Mouse (Mus musculus): ENCODE results near the gene Slc46a1. TPM values are rescaled to one million over a fixed set of nuclear protein-coding genes. Genes with fewer than 3 reads are reported as not detected.

The Slc46a1 gene
- total RNA-seq, 2 experiments from 2014 or later: 15.4 to 16.7 TPM

DNA sequence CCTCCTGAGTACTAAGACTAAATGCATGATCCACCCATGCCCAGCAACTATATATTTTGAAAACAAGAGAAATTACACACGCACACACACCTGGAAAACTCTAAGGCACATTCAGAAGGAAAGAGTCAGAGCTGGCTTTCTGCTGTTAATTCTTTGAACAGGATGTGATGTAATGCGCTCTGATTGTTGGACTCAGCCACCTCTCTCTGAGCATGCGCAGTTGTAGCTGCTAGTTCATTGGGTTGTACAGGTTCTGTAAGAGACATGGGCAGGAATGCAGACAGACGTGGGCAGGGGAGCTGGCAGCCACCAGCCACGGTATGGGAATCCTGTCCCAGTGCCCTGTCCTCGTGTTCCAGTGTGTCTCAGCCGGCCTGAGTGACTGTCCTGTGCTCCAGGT is 11.2 kb upstream of the Slc46a1 start:
- DNase-seq (ENCODE audit: low spot score in 2 of 2): no peak

DNA sequence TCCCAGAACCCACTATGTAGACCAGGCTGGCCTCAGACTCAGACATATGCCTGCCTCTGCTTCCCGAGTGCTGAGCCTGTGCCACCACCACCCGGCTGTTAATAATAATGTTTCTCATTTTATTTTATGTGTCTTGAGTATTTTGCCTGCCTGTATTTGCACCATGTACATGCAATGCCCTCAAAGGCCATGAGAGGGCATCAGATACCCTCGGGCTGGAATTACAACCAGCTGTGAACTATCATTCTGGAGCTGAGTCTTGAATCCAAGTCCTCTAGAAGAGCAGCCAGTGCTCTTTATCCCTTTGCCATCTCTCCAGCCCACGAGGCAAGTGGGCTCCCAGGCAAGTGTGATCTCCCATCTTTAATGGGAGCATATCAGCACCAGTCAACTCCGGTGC is 10.2 kb upstream of the Slc46a1 start:
- DNase-seq (ENCODE audit: low spot score in 2 of 2): no peak

DNA sequence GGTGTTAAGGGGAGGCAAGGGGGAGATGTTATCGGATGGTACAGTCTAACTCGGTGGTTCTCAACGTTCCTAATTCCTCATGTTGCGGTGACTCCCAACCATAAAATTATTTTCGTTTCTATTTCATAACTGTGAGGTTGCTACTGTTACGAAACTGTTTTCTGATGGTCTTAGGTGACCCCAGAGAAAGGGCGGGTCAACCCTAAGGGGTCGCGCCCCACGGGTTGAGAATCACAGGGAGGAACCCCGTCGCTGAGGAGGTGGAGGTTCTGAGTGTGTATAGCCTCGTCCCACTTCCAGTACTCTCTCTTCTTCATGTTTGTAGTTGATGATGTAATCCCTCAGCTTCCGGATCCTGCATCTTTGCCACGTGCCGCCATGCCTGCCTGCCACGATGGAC is 6.8 kb upstream of the Slc46a1 start:
- no peak for DNase-seq (ENCODE audit: low spot score in 2 of 2)

DNA sequence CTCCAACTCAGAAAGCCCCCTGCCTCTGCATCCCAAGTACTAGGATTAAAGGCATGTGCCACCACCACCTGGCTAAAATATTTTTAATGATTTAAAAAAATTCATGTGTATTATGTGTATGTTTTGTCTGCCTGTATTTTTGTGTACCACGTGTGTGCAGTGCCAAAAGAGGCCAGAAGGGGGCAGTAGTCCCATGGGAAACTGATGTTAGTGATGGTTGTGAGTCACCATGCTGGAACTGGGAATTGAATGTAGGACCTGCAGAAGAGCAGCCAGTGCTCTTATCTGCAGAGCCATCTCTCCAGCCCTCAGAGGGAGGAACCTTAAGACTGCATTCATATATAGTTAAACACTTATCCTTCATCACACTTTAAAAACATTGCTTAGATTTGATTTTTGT is 3.6 kb upstream of the Slc46a1 start:
- DNase-seq (ENCODE audit: low spot score in 2 of 2): no peak

DNA sequence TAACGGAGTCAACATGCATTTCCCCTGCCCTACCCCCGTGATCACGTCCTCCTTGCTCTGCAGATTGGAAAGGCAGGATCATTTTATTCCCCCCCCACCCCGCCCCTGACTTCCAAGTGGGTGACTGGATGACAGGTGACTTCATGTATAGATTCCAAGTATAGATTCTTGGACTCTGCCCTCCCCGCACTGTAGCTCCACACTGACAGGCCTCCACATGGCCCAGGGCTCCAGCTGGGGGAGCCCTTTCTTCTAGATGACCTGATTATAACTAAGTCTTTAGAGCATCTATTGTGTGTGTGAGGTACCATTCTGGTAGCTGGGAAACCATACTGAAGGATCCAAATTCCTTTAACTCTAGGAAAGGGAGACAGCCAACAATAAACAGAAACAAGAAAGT is 2.8 kb upstream of the Slc46a1 start:
- no peak for DNase-seq (ENCODE audit: low spot score in 2 of 2)

DNA sequence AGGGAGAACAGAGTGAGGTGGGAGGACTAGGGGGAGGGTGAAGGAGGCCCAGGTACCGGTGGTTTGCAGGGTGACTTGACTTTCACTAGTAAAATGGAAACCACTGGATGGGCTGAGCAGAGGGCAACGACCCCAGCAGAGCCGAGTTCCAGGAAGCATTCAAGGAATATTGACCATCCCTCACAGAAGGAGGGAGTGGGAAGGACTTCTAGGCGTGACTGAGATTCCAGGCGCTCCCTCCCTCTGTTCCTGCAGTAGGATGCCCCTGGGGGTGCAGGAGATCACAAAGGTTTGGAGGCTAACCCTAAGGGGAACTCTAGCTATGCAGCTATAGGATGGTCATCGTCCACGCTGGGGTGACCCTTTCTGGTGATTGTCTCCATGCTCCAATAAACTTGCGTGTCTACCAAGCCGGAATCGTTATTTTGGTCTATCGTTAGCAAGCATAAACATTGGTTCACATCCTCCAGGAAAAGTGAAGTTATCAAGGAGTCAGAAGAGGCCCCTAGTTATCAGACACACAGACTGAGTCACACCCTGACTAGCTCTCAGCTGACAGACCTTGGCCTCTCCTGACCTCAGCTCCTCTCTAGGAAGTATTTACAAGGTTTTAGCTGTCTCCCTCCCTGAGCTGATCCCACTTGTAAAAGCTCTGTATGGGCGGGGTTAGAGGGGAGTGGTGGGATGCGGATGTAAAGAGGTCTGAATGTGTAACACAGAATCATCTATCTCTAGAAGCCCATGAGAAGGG is 2.0 kb upstream of the Slc46a1 start:
- no peak for DNase-seq (ENCODE audit: low spot score in 2 of 2)

DNA sequence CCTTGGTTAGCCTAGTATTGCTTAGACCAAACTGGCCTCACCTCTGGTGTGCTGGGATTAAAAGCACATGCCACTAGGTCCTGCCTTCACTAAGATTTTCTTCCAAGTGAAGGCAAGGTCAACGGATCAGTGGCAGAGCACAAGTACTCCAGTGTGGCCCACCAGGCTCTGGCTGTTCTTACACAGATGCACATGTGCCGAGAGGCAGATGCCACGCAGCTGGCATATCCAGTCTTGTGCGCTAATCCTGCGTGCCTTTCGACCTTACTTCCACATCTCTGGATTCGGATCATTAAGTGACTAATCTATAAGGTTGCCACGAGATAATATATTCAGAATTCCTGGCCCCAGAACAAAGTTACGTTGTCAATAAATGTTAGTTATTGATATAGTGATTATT is 381 bp upstream of the Slc46a1 start:
- no peak for DNase-seq (ENCODE audit: low spot score in 2 of 2)

DNA sequence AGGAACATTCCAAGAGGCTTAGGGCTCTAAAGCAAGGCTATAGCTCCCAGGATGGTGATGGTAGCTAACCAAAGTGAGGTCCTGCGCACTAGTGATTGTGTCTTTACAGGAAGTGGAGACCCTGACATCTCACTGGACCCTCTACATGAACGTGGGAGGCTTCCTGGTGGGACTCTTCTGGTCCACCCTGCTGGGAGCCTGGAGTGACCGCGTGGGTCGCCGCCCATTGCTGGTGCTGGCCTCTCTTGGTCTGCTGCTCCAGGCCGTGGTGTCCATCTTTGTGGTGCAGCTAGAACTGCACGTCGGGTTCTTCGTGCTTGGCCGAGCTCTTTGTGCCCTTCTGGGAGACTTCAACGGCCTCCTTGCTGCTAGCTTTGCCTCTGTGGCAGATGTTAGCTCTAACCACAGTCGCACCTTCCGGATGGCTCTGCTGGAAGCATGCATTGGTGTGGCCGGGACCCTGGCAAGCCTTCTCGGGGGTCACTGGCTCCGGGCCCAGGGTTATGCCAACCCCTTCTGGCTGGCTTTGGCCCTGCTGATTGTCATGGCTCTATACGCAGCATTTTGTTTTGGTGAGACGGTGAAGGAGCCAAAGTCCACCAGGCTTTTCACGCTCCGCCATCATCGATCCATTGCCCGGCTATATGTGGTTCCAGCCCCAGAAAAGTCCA is 880 bp downstream of the Slc46a1 start:
- no peak for DNase-seq (ENCODE audit: low spot score in 2 of 2)

DNA sequence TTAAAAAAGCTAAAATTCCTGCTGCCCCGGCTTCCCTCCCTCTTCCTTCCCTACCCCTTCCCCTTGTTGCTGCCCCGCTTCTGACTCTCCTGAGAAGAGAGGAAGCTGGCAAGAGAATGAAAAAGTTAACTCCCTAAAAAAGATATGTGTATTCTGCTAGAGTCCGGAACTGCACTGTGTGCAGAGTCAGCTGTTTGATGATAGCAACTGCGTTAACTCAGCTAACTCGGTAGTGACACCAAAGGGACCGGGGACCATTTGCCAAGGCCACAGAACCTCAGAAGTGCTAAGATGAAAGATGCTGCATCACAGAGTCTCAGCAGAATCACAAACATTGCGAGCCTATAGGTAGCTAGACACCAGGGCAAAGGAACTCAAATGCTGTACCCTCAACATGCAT is 2.0 kb downstream of the Slc46a1 start:
- no peak for DNase-seq (ENCODE audit: low spot score in 2 of 2)

DNA sequence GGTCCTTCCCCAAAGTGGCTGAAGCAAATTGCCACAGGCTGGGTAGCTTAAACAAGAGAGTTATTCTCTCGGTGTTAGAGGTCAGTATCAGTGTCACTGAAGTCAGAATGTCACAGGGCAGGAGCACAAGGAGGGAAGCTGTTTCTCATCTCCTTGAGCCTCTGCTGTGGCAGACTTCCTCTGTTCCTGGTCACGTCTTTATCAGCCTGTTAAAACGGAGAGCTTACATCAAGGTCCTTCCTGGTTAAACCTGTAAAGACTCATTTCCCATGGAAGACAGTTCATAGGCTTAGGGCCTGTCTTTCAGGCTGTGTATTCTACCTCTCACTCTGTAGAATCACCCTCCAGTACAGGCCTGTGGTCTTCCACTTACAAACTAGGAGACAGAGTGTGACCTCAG is 2.4 kb downstream of the Slc46a1 start:
- DNase-seq (ENCODE audit: low spot score in 2 of 2): no peak

DNA sequence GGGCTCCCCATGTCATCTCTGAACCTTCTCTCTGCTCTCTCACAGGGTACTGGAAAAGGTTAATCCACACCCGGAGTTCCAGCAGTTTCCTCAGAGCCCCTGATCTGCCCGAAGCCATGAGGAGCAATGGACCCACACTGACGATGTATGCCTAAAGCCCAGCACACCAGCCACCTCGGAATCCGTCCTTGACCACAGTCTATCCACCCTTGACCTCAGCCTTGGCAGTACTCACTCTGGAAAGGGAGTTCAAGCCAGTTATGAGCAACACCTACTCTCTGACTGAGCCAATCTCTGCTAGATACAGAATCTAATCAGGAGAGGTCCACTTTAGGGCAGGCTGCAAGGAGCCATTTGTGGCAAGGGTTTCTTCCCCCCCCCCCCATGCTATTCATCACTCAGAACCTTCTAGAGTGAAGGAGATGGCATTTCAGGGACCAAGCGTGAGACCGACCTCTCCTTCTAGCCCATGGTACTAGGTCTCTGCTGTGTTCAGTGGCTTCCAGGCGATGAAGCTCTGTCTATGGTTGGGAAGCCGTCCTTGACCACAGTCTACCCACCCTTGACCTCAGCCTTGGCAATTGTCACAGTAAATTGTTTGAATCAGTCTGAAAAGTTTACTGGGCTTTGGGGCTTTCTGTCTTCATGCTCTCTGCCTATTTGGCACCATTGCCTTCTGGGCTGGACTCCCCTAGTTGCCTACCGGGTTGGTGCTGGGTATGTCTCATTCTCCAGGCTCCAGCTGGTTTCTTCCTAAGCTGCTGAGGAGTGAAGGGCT is 6.0 kb downstream of the Slc46a1 start:
- DNase-seq (ENCODE audit: low spot score in 2 of 2): no peak

DNA sequence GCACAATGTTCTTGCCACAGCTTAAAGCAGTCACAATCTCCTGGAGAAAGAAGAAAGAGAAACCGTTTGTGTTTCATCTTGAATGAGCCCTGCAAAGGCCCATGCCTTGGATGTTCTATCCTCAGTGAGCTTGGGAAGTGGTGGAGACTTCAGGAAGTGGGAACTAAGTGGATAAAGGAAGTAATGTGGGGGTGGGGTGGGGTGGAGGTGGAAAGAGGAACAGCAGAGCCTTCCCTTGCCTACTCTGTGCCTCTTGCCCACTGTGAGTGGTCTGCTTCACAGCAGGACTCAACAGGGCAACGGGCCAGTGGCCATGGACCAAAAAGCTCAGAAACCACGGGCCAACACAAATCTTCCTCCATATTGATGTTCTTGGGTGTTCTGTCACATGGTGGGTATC is 9.8 kb downstream of the Slc46a1 start:
- no peak for DNase-seq (ENCODE audit: low spot score in 2 of 2)

DNA sequence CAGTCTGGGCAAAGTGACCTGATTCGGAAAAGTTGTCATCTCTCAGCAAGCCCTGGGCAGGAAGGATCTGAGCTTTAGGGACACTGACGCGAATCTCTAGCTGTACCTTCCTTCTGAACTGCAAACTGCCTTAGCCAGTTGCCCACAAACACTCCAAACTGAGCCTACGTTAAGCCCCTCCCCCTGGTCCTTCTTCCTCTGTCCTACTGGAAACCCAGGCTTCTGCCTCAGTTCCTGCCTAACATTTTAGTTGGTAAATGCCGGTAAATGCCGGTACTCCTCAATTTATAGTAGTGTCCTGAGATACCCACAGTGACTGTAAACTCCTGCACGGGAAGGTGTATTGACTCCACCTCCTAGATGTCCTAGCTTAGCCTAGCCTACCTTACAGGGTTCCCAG is 18.1 kb downstream of the Slc46a1 start:
- DNase-seq (ENCODE audit: low spot score in 2 of 2): no peak

DNA sequence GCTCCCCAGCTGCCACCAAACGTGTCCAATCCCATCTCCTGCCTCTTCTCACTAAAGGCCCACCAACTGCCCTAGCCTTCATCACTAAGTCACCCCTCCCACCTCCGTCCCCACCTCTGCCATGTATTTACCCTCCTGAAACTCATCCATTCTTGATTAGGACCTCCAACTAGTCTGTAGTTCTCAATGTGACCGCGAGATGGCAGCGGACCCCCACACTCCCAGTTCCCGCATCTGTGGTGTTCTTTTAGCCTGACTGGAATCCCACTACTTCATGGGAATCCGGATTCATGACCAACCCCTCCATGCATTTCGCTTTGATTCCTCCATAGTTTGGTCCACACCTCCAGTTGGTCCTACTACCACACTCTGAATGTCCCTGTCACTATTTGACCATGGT is 22.7 kb downstream of the Slc46a1 start:
- peak in 1 of 2 experiments; percentile 58 for DNase-seq (ENCODE audit: low spot score in 2 of 2)

DNA sequence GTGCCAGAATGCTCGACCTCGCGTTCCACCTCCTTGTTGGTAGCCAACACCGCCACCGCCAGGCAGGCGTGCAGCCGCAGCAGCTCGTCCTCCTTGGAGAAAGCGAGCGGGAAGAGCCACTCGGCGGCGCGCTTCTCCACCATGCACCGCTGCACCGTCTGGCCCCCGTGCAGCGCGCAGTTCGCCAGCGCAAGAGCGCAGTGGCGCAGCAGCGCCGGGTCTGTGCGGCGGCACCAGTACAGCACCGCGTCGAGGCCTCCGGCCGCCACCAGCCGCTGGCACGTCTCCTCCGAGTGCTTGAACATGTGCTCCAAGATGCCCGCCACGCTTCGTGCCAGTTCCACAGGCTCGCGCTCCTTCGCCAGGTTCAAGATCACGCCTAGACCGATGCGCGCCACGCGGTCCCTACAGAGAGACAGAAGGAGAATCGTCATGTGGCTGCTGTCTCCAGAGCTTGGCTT is 25.3 kb downstream of the Slc46a1 start:
- no peak for DNase-seq (ENCODE audit: low spot score in 2 of 2)

DNA sequence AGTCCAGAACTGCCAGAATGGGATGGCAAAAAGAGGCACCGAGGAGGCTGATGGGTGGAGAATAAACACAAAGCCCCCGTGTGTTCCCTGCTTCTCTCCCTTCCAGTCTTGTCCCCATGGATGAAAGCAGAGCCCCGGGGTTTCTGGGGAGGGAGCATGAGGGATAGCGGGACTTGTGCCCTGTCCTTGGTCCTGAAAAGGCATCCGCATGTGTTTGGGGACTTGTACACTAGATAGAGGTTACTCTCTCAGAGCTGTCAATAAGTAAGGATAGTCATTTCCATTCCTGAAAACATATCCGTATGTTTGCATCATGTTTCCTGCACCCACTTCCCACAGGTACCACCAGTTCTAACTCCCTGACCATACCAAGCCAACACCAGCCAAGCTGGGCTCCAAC is 30.4 kb downstream of the Slc46a1 start:
- no peak for DNase-seq (ENCODE audit: low spot score in 2 of 2)

DNA sequence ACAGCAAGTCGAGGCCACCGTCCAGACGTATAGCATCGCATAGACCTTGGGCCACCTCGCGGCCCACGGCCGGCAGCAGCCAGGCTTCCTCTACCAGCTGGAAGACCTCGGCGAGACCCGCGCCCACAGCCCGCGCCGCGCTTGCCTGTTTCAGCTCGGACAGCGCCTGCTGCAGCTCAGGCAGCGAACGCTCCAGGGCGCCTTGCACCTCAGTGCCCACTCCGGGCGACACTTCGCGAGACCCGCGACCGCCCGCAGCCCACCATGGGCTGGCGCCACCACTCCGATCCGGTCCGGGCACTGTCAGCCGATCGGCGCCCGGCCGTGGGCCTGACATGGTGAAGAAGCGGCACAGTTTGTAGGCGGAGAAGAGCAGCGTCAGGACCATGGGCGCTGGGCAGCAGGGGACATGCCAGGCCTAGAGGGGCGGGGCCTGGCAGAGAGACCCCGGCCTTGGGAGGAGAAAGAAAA is 31.6 kb downstream of the Slc46a1 start:
- DNase-seq (ENCODE audit: low spot score in 2 of 2): no peak

DNA sequence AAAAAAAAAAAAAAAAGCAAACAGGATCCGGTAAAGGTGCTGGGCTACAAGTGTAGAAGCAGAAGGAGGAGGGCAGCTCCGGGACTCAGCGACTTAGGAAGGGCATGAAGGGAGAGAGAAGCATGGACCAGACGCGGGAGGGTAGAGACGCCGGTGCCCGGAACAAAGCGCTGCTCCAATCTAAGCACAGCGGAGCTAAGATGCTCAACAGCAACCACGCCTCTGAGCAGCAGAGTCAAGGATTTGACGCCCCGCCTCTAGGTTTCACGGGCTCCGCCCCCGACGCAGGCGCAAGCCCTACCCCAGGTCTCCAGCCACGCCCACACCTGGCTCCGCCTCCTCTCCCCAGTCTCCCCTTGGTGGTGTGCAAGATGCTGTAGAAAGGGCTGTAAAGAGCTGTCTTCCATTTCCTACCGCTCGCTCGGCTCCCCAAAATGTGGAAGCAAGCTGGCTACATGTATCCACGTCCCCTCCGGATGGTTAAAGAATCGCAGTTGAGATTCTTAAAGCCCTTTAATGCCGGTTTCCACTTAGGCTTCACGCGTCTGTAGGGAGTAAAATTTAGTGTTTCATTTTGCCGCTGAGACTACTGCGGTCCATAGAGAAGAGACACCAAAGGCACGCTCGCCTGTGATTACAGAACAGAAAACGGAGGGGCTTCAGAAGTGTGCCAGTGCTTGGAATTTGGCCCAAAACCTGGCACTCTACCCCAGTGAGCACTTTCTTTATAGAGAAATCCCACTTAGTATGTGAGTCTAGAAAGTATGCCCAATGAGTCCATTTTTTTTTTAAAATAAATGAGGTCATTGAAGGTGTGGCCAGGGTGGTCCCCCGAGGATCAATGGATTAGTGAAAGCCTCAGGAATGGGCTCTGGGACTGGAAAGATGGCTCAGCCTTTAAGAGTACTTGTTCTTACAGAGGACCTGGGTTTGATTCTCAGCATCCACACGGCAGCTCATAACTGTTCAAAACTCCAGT is 32.3 kb downstream of the Slc46a1 start, which contains the start of gene Sarm1:
TSS of gene Sarm1 (minus strand) at position 211 of the 979 bp plus-strand sequence.
- peak; percentile 70 to 76 for DNase-seq (ENCODE audit: low spot score in 2 of 2)

DNA sequence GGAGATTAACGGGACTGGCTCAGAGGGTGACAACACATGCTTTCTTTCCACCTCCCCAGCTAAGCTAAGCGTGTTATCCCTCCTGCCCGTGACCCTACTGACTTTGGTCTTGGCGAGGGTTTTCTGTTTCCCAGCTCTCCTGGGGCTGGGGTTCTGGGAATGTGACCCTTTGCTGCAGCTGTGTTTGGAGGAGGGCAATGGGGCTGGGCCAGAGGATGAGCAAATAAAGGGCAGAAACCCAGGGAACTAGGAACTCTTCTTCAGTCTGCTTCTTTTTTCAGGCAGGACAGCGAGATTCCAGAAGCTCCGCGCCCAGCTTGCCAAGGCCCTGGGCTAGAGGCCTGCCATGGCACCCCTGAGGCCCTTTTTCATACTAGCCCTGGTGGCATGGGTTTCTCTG is 33.5 kb downstream of the Slc46a1 start, which contains the start of gene Vtn:
TSS of gene Vtn (plus strand) at position 88 of the 400 bp plus-strand sequence.
- no peak for DNase-seq (ENCODE audit: low spot score in 2 of 2)

DNA sequence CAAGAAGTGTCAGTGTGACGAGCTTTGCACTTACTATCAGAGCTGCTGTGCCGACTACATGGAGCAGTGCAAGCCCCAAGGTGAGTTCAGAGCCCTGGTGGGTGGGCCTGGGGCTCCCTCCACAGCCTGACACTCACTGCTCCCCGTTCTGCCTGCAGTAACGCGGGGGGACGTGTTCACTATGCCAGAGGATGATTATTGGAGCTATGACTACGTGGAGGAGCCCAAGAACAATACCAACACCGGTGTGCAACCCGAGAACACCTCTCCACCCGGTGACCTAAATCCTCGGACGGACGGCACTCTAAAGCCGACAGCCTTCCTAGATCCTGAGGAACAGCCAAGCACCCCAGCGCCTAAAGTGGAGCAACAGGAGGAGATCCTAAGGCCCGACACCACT is 34.0 kb downstream of the Slc46a1 start:
- no peak for DNase-seq (ENCODE audit: low spot score in 2 of 2)

All from adrenal gland, postnatal 4 days (tissue).